Mouse (Mus musculus) midbrain, embryonic 15.5 days (tissue): ENCODE data around the gene Ugt1a6a. TPM values are rescaled to one million over a fixed set of nuclear protein-coding genes. Genes with fewer than 3 reads are reported as not detected.

Experiments used
- ATAC-seq: fragments of 200-750 bp; cut with Nextera tagmentation; replicated peaks from 2 replicates; pipeline ENCODE4 v1.8.0; 2017; ENCODE audit warnings: moderate TSS enrichment
- H3K27ac ChIP-seq: fragments of 300-500 bp; sonication (generic); 2 replicates; pipeline ENCODE4 v1.5.1; 2015; ENCODE audit warnings: mild to moderate bottlenecking, inconsistent platforms
- H3K27me3 ChIP-seq: fragments of 300-500 bp; sonication (generic); replicated peaks from 2 replicates; pipeline ENCODE4 v1.6.1; 2015; ENCODE audit warnings: inconsistent platforms
- H3K36me3 ChIP-seq: fragments of 300-500 bp; sonication (generic); replicated peaks from 2 replicates; pipeline ENCODE4 v1.6.1; 2015; ENCODE audit warnings: inconsistent platforms
- H3K4me1 ChIP-seq: fragments of 300-500 bp; sonication (generic); 2 replicates; pipeline ENCODE4 v1.6.1; 2015; ENCODE audit warnings: inconsistent platforms
- H3K4me2 ChIP-seq: fragments of 300-500 bp; sonication (generic); 2 replicates; pipeline ENCODE4 v1.6.1; 2015; ENCODE audit warnings: inconsistent platforms, mild to moderate bottlenecking, moderate library complexity
- H3K4me3 ChIP-seq: fragments of 300-500 bp; sonication (generic); 2 replicates; pipeline ENCODE4 v1.5.1; 2015; ENCODE audit warnings: mild to moderate bottlenecking, inconsistent platforms
- H3K9ac ChIP-seq: fragments of 300-500 bp; sonication (generic); 2 replicates; pipeline ENCODE4 v1.6.1; 2015; ENCODE audit warnings: mild to moderate bottlenecking, inconsistent platforms
- H3K9me3 ChIP-seq: fragments of 300-500 bp; sonication (generic); 2 replicates; pipeline ENCODE4 v1.6.1; 2016; ENCODE audit warnings: inconsistent platforms
- WGBS: fragments of 180-500 bp; shearing (Covaris S2); methylation state at CpG from one replicate; pipeline ENCODE4 v1.1.7; 2015; ENCODE audit warnings: mixed read lengths; 5-methylcytosine and 5-hydroxymethylcytosine counted together
- polyA plus RNA-seq: library from polyadenylated mRNA; unstranded; fragments of >200 nt; fragmentation: Nextera tagmentation; extraction: Ambion mirVana; gene quantifications from 2 replicates; pipeline ENCODE4 v1.2.1, GENCODE M21; 2015

The Ugt1a6a gene
- polyA plus RNA-seq, 1 experiment from 2014 or later = 1.5 TPM

GRCm38 (mm10) chr1:88228121-88228520 lies 93.5 kb downstream of the Ugt1a6a start:
- H3K9ac ChIP-seq = no peak overlapping the region
- H3K9me3 ChIP-seq = peaks cover 78% of the 10 kb centered on the region
- H3K4me2 ChIP-seq = no peak overlapping the region
- no peaks in the 10 kb centered on the region for H3K36me3 ChIP-seq
- no peaks in the 10 kb centered on the region for H3K27me3 ChIP-seq
- H3K27ac ChIP-seq = no peak overlapping the region
- no peaks in the 10 kb centered on the region for H3K4me1 ChIP-seq
- ATAC-seq = no peak
- no peak overlapping the region for H3K4me3 ChIP-seq
- WGBS = 71% methylated on average over 7 of the region's 7 CpGs

- H3K4me3 ChIP-seq = no peak overlapping the region
Observed at GRCm38 (mm10) chr1:88229566-88229965, 95.0 kb downstream of the Ugt1a6a start.

GRCm38 (mm10) chr1:88229986-88230385 lies 95.4 kb downstream of the Ugt1a6a start:
- Histone ChIP-seq H3K36me3 (no peaks in the 10 kb centered on the region), H3K27me3 (no peaks in the 10 kb centered on the region), H3K9me3 (peaks cover 95% of the 10 kb centered on the region), H3K4me1 (no peaks in the 10 kb centered on the region), H3K9ac (no peak overlapping the region), H3K27ac (no peak overlapping the region), H3K4me2 (no peak overlapping the region), H3K4me3 (no peak overlapping the region)
- ATAC-seq = 0 out of 2 replicates have a peak, but pooled peaks have one; percentile 12
- 84% methylated on average over 5 of the region's 5 CpGs for WGBS

More at GRCm38 (mm10) chr1:88229566-88229965, 95.0 kb downstream of the Ugt1a6a start:
- H3K9me3 ChIP-seq = peaks cover 91% of the 10 kb centered on the region
- no peaks in the 10 kb centered on the region for H3K36me3 ChIP-seq
- H3K27me3 ChIP-seq = no peaks in the 10 kb centered on the region
- 79% methylated on average over 3 of the region's 3 CpGs for WGBS
- no peak overlapping the region for H3K27ac ChIP-seq
- no peak overlapping the region for H3K4me2 ChIP-seq
- no peak for ATAC-seq
- no peak overlapping the region for H3K9ac ChIP-seq
- H3K4me1 ChIP-seq = no peaks in the 10 kb centered on the region

- ATAC-seq = no peak
- WGBS = 74% methylated on average over 7 of the region's 7 CpGs
Observed at GRCm38 (mm10) chr1:88230421-88230820, 95.8 kb downstream of the Ugt1a6a start.

GRCm38 (mm10) chr1:88230981-88231802 lies 96.6 kb downstream of the Ugt1a6a start:
- H3K36me3 ChIP-seq = no peaks in the 10 kb centered on the region
- no peak overlapping the region for H3K27ac ChIP-seq
- no peak overlapping the region for H3K4me3 ChIP-seq
- no peak for ATAC-seq
- no peak overlapping the region for H3K9ac ChIP-seq
- 75% methylated on average over 6 of the region's 6 CpGs for WGBS
- H3K4me2 ChIP-seq = no peak overlapping the region
- no peaks in the 10 kb centered on the region for H3K27me3 ChIP-seq
- H3K4me1 ChIP-seq = no peaks in the 10 kb centered on the region
- peaks cover 97% of the 10 kb centered on the region for H3K9me3 ChIP-seq

More at GRCm38 (mm10) chr1:88230421-88230820, 95.8 kb downstream of the Ugt1a6a start:
- Histone ChIP-seq H3K4me3 (no peak overlapping the region), H3K9me3 (peaks cover 98% of the 10 kb centered on the region), H3K27ac (no peak overlapping the region), H3K4me1 (no peaks in the 10 kb centered on the region), H3K4me2 (no peak overlapping the region), H3K36me3 (no peaks in the 10 kb centered on the region), H3K27me3 (no peaks in the 10 kb centered on the region), H3K9ac (no peak overlapping the region)

GRCm38 (mm10) chr1:88231803-88232499 lies 97.3 kb downstream of the Ugt1a6a start:
- no peak overlapping the region for H3K9ac ChIP-seq
- no peaks in the 10 kb centered on the region for H3K4me1 ChIP-seq
- H3K36me3 ChIP-seq = no peaks in the 10 kb centered on the region
- WGBS = 68% methylated on average over 7 of the region's 7 CpGs
- no peak overlapping the region for H3K27ac ChIP-seq
- no peak for ATAC-seq
- H3K9me3 ChIP-seq = peaks cover 94% of the 10 kb centered on the region
- no peak overlapping the region for H3K4me3 ChIP-seq
- no peak overlapping the region for H3K4me2 ChIP-seq
- no peaks in the 10 kb centered on the region for H3K27me3 ChIP-seq

- Histone ChIP-seq H3K4me1 (no peaks in the 10 kb centered on the region), H3K4me2 (no peak overlapping the region), H3K36me3 (no peaks in the 10 kb centered on the region), H3K27me3 (no peaks in the 10 kb centered on the region), H3K9ac (no peak overlapping the region), H3K4me3 (no peak overlapping the region), H3K27ac (no peak overlapping the region), H3K9me3 (peaks cover 93% of the 10 kb centered on the region)
- WGBS = 61% methylated on average over 3 of the region's 3 CpGs
- no peak for ATAC-seq
Observed at GRCm38 (mm10) chr1:88232664-88233380, 98.2 kb downstream of the Ugt1a6a start.

GRCm38 (mm10) chr1:88233421-88234247 lies 99.0 kb downstream of the Ugt1a6a start:
- H3K27ac ChIP-seq = no peak overlapping the region
- H3K9ac ChIP-seq = no peak overlapping the region
- no peaks in the 10 kb centered on the region for H3K27me3 ChIP-seq
- ATAC-seq = no peak
- H3K4me1 ChIP-seq = no peaks in the 10 kb centered on the region
- no peak overlapping the region for H3K4me3 ChIP-seq
- WGBS = 68% methylated on average over 14 of the region's 14 CpGs
- peaks cover 93% of the 10 kb centered on the region for H3K9me3 ChIP-seq
- H3K36me3 ChIP-seq = no peaks in the 10 kb centered on the region
- H3K4me2 ChIP-seq = no peak overlapping the region

- Histone ChIP-seq H3K27me3 (no peaks in the 10 kb centered on the region), H3K4me2 (no peak overlapping the region), H3K4me3 (no peak overlapping the region), H3K4me1 (no peaks in the 10 kb centered on the region), H3K9ac (no peak overlapping the region), H3K27ac (no peak overlapping the region), H3K9me3 (peaks cover 93% of the 10 kb centered on the region), H3K36me3 (no peaks in the 10 kb centered on the region)
- no peak for ATAC-seq
- 66% methylated on average over 4 of the region's 4 CpGs for WGBS
Observed at GRCm38 (mm10) chr1:88234248-88234610, 99.6 kb downstream of the Ugt1a6a start.

GRCm38 (mm10) chr1:88234646-88235045 lies 100.0 kb downstream of the Ugt1a6a start:
- WGBS = 45% methylated on average over 5 of the region's 5 CpGs
- ATAC-seq = no peak
- H3K4me2 ChIP-seq = no peak overlapping the region
- no peaks in the 10 kb centered on the region for H3K36me3 ChIP-seq
- no peak overlapping the region for H3K27ac ChIP-seq
- H3K9me3 ChIP-seq = peaks cover 93% of the 10 kb centered on the region
- no peak overlapping the region for H3K9ac ChIP-seq
- no peaks in the 10 kb centered on the region for H3K27me3 ChIP-seq
- H3K4me3 ChIP-seq = no peak overlapping the region
- H3K4me1 ChIP-seq = no peaks in the 10 kb centered on the region

- no peak overlapping the region for H3K27ac ChIP-seq
- peaks cover 93% of the 10 kb centered on the region for H3K9me3 ChIP-seq
- H3K27me3 ChIP-seq = no peaks in the 10 kb centered on the region
- no peaks in the 10 kb centered on the region for H3K4me1 ChIP-seq
- no peak overlapping the region for H3K4me3 ChIP-seq
- ATAC-seq = 0 out of 2 replicates have a peak, but pooled peaks have one; percentile 10
- no peak overlapping the region for H3K9ac ChIP-seq
- WGBS = 65% methylated on average over 11 of the region's 11 CpGs
- no peaks in the 10 kb centered on the region for H3K36me3 ChIP-seq
- H3K4me2 ChIP-seq = no peak overlapping the region
Observed at GRCm38 (mm10) chr1:88235046-88235893, 100.7 kb downstream of the Ugt1a6a start.
